Mouse (Mus musculus): ENCODE results near the gene Tmem81.

- TF ChIP-seq CTCF (conservative IDR thresholded peaks at IDR 0.05; ENCODE audit: low read length) = no peak
- no peak for TF ChIP-seq NANOG (IDR thresholded peaks at IDR 0.05; ENCODE audit: borderline replicate concordance, low read length)
- no peak for TF ChIP-seq POU5F1 (IDR thresholded peaks at IDR 0.05; ENCODE audit: borderline replicate concordance, low read length)
These were observed 22.3 kb upstream of the Tmem81 start for GRCm38 (mm10) chr1:132483759-132484158.

Data from E14TG2a.4 (cell line).